Mouse (Mus musculus) macrophage (primary cell): ENCODE measurements around the gene Ntrk2. TPM values are rescaled to one million over a fixed set of nuclear protein-coding genes. Genes with fewer than 3 reads are reported as not detected.
"Not testable (repeated sequence)": the region's sequence is repeated elsewhere in the genome, so short reads cannot be mapped to it uniquely, and the experiment has no call there.

Source experiments
- H3K27ac ChIP-seq: fragments of 350-480 bp; formaldehyde crosslinking; 2 replicates; pipeline ENCODE4 v1.9.0; 2021
- H3K36me3 ChIP-seq: fragments of 350-480 bp; formaldehyde crosslinking; 2 replicates; pipeline ENCODE4 v1.9.0; 2021; ENCODE audit errors: inconsistent target
- H3K4me3 ChIP-seq: fragments of 350-480 bp; formaldehyde crosslinking; 2 replicates; pipeline ENCODE4 v1.9.0; 2021; ENCODE audit errors: inconsistent target
- H3K79me2 ChIP-seq: fragments of 350-480 bp; formaldehyde crosslinking; 2 replicates; pipeline ENCODE4 v1.9.0; 2021; ENCODE audit errors: inconsistent target
- WGBS: methylation state at CpG from one replicate; pipeline ENCODE4 v1.1.7; 2026; ENCODE audit warnings: inconsistent platforms; ENCODE audit not compliant: missing documents; 5-methylcytosine and 5-hydroxymethylcytosine counted together
- polyA plus RNA-seq: library from polyadenylated mRNA; stranded (reverse); fragments of 250-400 nt; gene quantifications from 3 replicates; pipeline ENCODE4 v1.2.4, GENCODE M21; 2018; ENCODE audit warnings: inconsistent platforms

The Ntrk2 gene
- polyA plus RNA-seq, 1 experiment from 2014 or later: not detected

GRCm38 (mm10) chr13:59054331-59054730 is 248.0 kb downstream of the Ntrk2 start:
- H3K79me2 ChIP-seq, H3K36me3 ChIP-seq, H3K4me3 ChIP-seq, H3K27ac ChIP-seq: not testable (repeated sequence)
- WGBS: 84% methylated on average over 7 of the region's 8 CpGs

GRCm38 (mm10) chr13:59056859-59057258 is 250.5 kb downstream of the Ntrk2 start:
- no peak overlapping the region for H3K27ac ChIP-seq
- WGBS: 86% methylated on average over 4 of the region's 4 CpGs
- H3K79me2 ChIP-seq: no peaks in the 10 kb centered on the region
- H3K4me3 ChIP-seq: no peak overlapping the region
- no peaks in the 10 kb centered on the region for H3K36me3 ChIP-seq

GRCm38 (mm10) chr13:59057886-59058285 is 251.5 kb downstream of the Ntrk2 start:
- no peak overlapping the region for H3K4me3 ChIP-seq
- 73% methylated on average over 1 of the region's 1 CpGs for WGBS
- no peaks in the 10 kb centered on the region for H3K79me2 ChIP-seq

GRCm38 (mm10) chr13:59059118-59059517 is 252.7 kb downstream of the Ntrk2 start:
- no peaks in the 10 kb centered on the region for H3K36me3 ChIP-seq
- H3K27ac ChIP-seq: no peak overlapping the region
- 26% methylated on average over 7 of the region's 7 CpGs for WGBS
- no peaks in the 10 kb centered on the region for H3K79me2 ChIP-seq
- H3K4me3 ChIP-seq: no peak overlapping the region

More at GRCm38 (mm10) chr13:59057886-59058285, 251.5 kb downstream of the Ntrk2 start:
- H3K36me3 ChIP-seq: no peaks in the 10 kb centered on the region
- H3K27ac ChIP-seq: no peak overlapping the region

- 79% methylated on average over 3 of the region's 3 CpGs for WGBS
- Histone ChIP-seq H3K27ac (no peak overlapping the region), H3K79me2 (no peaks in the 10 kb centered on the region), H3K4me3 (no peak overlapping the region), H3K36me3 (no peaks in the 10 kb centered on the region)
Observed at GRCm38 (mm10) chr13:59065677-59066076, 259.3 kb downstream of the Ntrk2 start.

GRCm38 (mm10) chr13:59073635-59074256 is 267.4 kb downstream of the Ntrk2 start:
- Histone ChIP-seq H3K4me3 (no peak overlapping the region), H3K27ac (no peak overlapping the region), H3K36me3 (no peaks in the 10 kb centered on the region), H3K79me2 (no peaks in the 10 kb centered on the region)
- 25% methylated on average over 25 of the region's 26 CpGs for WGBS

- WGBS: 51% methylated on average over 4 of the region's 4 CpGs
- H3K79me2 ChIP-seq: no peaks in the 10 kb centered on the region
- H3K27ac ChIP-seq: no peak overlapping the region
- H3K36me3 ChIP-seq: no peaks in the 10 kb centered on the region
- no peak overlapping the region for H3K4me3 ChIP-seq
Observed at GRCm38 (mm10) chr13:59076489-59076888, 270.1 kb downstream of the Ntrk2 start.

GRCm38 (mm10) chr13:59079761-59080461 is 273.5 kb downstream of the Ntrk2 start:
- Histone ChIP-seq H3K36me3 (no peaks in the 10 kb centered on the region), H3K79me2 (no peaks in the 10 kb centered on the region), H3K27ac (no peak overlapping the region), H3K4me3 (no peak overlapping the region)
- 83% methylated on average over 7 of the region's 7 CpGs for WGBS

- Histone ChIP-seq H3K4me3 (no peak overlapping the region), H3K79me2 (no peaks in the 10 kb centered on the region), H3K36me3 (no peaks in the 10 kb centered on the region), H3K27ac (no peak overlapping the region)
- 93% methylated on average over 5 of the region's 5 CpGs for WGBS
Observed at GRCm38 (mm10) chr13:59080468-59080867, 274.1 kb downstream of the Ntrk2 start.

GRCm38 (mm10) chr13:59089016-59089415 is 282.6 kb downstream of the Ntrk2 start:
- Histone ChIP-seq H3K4me3 (no peak overlapping the region), H3K79me2 (no peaks in the 10 kb centered on the region), H3K36me3 (no peaks in the 10 kb centered on the region), H3K27ac (no peak overlapping the region)
- WGBS: 89% methylated on average over 4 of the region's 4 CpGs

GRCm38 (mm10) chr13:59091138-59091971 is 285.0 kb downstream of the Ntrk2 start:
- WGBS: 63% methylated on average over 13 of the region's 13 CpGs
- Histone ChIP-seq H3K27ac (no peak overlapping the region), H3K4me3 (no peak overlapping the region), H3K36me3 (no peaks in the 10 kb centered on the region), H3K79me2 (no peaks in the 10 kb centered on the region)

GRCm38 (mm10) chr13:59092045-59092857 is 285.9 kb downstream of the Ntrk2 start:
- H3K79me2 ChIP-seq: no peaks in the 10 kb centered on the region
- no peak overlapping the region for H3K27ac ChIP-seq
- no peak overlapping the region for H3K4me3 ChIP-seq
- no peaks in the 10 kb centered on the region for H3K36me3 ChIP-seq
- WGBS: 76% methylated on average over 10 of the region's 10 CpGs

GRCm38 (mm10) chr13:59092858-59093154 is 286.4 kb downstream of the Ntrk2 start:
- Histone ChIP-seq H3K27ac (no peak overlapping the region), H3K4me3 (no peak overlapping the region), H3K79me2 (no peaks in the 10 kb centered on the region), H3K36me3 (no peaks in the 10 kb centered on the region)
- 46% methylated on average over 4 of the region's 4 CpGs for WGBS

GRCm38 (mm10) chr13:59094722-59095121 is 288.4 kb downstream of the Ntrk2 start:
- Histone ChIP-seq H3K27ac (no peak overlapping the region), H3K36me3 (no peaks in the 10 kb centered on the region), H3K79me2 (no peaks in the 10 kb centered on the region), H3K4me3 (no peak overlapping the region)
- WGBS: 84% methylated on average over 7 of the region's 7 CpGs
